Mouse (Mus musculus) cortical plate, adult 2 months (tissue): Measurements from ENCODE around the gene Gpbp1.

Source experiments
- CTCF ChIP-seq: fragments of 200-500 bp; IDR thresholded peaks from 2 replicates; pipeline ENCODE4 v1.5.1; 2011; ENCODE audit warnings: mild to moderate bottlenecking, control low read depth, low read length; ENCODE audit not compliant: insufficient read depth; ENCODE audit errors: extremely low read depth
- POLR2A ChIP-seq: fragments of 200-500 bp; IDR thresholded peaks from 2 replicates; pipeline ENCODE4 v1.6.1; 2011; ENCODE audit warnings: mild to moderate bottlenecking, low read length, control low read depth; ENCODE audit not compliant: insufficient read depth; ENCODE audit errors: extremely low read depth

GRCm38 (mm10) chr13:111467350-111467749 lies 22.6 kb downstream of the Gpbp1 start:
- TF ChIP-seq POLR2A (no peak), CTCF (no peak)
